Mouse (Mus musculus): ENCODE measurements at regions not wholly inside any gene's neighbourhood (a gene's known extent, or its start where the extent isn't known, plus 50 kb on each side); places are given as distances from the start of the nearest gene placed in this dataset.

GRCm38 (mm10) chr1:183504103-183504841 lies 86.3 kb downstream of the Hhipl2 start:
- H3K36me3 ChIP-seq (replicated peaks; ENCODE audit: low read length), result no peaks in the 10 kb centered on the region
- TF ChIP-seq GATA1 (IDR thresholded peaks at IDR 0.05; ENCODE audit: borderline replicate concordance, low read length) (no peak), FLI1 (IDR thresholded peaks at IDR 0.05; ENCODE audit: low read length) (no peak)
- H3K27me3 ChIP-seq (replicated peaks), result peaks cover 3% of the 10 kb centered on the region
- H3K4me3 ChIP-seq (replicated peaks), result no peak overlapping the region
- peaks cover 8% of the 10 kb centered on the region for H3K9me3 ChIP-seq
- H3K4me1 ChIP-seq, result no peaks in the 10 kb centered on the region

- Histone ChIP-seq H3K36me3 (replicated peaks; ENCODE audit: low read length) (no peaks in the 10 kb centered on the region), H3K4me1 (peaks cover 4% of the 10 kb centered on the region; the same call in 1 of the 2 replicates), H3K4me3 (replicated peaks) (no peak overlapping the region), H3K9me3 (peaks cover 14% of the 10 kb centered on the region), H3K27me3 (replicated peaks) (peaks cover 3% of the 10 kb centered on the region)
- TF ChIP-seq FLI1 (IDR thresholded peaks at IDR 0.05; ENCODE audit: low read length) (no peak), GATA1 (IDR thresholded peaks at IDR 0.05; ENCODE audit: borderline replicate concordance, low read length) (no peak)
Measured at GRCm38 (mm10) chr1:183507893-183508292, 89.9 kb downstream of the Hhipl2 start.

- no peak for TF ChIP-seq FLI1 (IDR thresholded peaks at IDR 0.05; ENCODE audit: low read length)
- TF ChIP-seq GATA1 (IDR thresholded peaks at IDR 0.05; ENCODE audit: borderline replicate concordance, low read length), result no peak
- Histone ChIP-seq H3K4me1 (peaks cover 4% of the 10 kb centered on the region; the same call in 1 of the 2 replicates), H3K27me3 (replicated peaks) (peaks cover 3% of the 10 kb centered on the region), H3K4me3 (replicated peaks) (no peak overlapping the region), H3K36me3 (replicated peaks; ENCODE audit: low read length) (no peaks in the 10 kb centered on the region), H3K9me3 (peaks cover 14% of the 10 kb centered on the region)
Measured at GRCm38 (mm10) chr1:183510759-183511158, 92.7 kb downstream of the Hhipl2 start.

- no peaks in the 10 kb centered on the region for H3K27me3 ChIP-seq (replicated peaks)
- no peaks in the 10 kb centered on the region for H3K36me3 ChIP-seq (replicated peaks; ENCODE audit: low read length)
- H3K4me1 ChIP-seq, result peaks cover 4% of the 10 kb centered on the region; the same call in 1 of the 2 replicates
- no peak for TF ChIP-seq GATA1 (IDR thresholded peaks at IDR 0.05; ENCODE audit: borderline replicate concordance, low read length)
- no peak for TF ChIP-seq FLI1 (IDR thresholded peaks at IDR 0.05; ENCODE audit: low read length)
- H3K9me3 ChIP-seq, result peaks cover 6% of the 10 kb centered on the region
- H3K4me3 ChIP-seq (replicated peaks), result no peak overlapping the region
Measured at GRCm38 (mm10) chr1:183513876-183514275, 95.9 kb downstream of the Hhipl2 start.

- no peak for TF ChIP-seq FLI1 (IDR thresholded peaks at IDR 0.05; ENCODE audit: low read length)
- TF ChIP-seq GATA1 (IDR thresholded peaks at IDR 0.05; ENCODE audit: borderline replicate concordance, low read length), result no peak
- no peaks in the 10 kb centered on the region for H3K36me3 ChIP-seq (replicated peaks; ENCODE audit: low read length)
- no peak overlapping the region for H3K4me3 ChIP-seq (replicated peaks)
Measured at GRCm38 (mm10) chr1:183514281-183514983, 96.4 kb downstream of the Hhipl2 start.

GRCm38 (mm10) chr1:183514984-183515287 lies 96.9 kb downstream of the Hhipl2 start:
- H3K27me3 ChIP-seq (replicated peaks), result no peaks in the 10 kb centered on the region
- H3K4me1 ChIP-seq, result peaks cover 4% of the 10 kb centered on the region; the same call in 1 of the 2 replicates
- 0 out of 2 replicates have a peak, but pooled peaks cover 3% of the 10 kb centered on the region for H3K9me3 ChIP-seq
- H3K4me3 ChIP-seq (replicated peaks), result no peak overlapping the region
- H3K36me3 ChIP-seq (replicated peaks; ENCODE audit: low read length), result no peaks in the 10 kb centered on the region
- TF ChIP-seq GATA1 (IDR thresholded peaks at IDR 0.05; ENCODE audit: borderline replicate concordance, low read length), result no peak
- TF ChIP-seq FLI1 (IDR thresholded peaks at IDR 0.05; ENCODE audit: low read length), result no peak

More at GRCm38 (mm10) chr1:183514281-183514983, 96.4 kb downstream of the Hhipl2 start:
- peaks cover 4% of the 10 kb centered on the region for H3K9me3 ChIP-seq
- peaks cover 4% of the 10 kb centered on the region; the same call in 1 of the 2 replicates for H3K4me1 ChIP-seq
- no peaks in the 10 kb centered on the region for H3K27me3 ChIP-seq (replicated peaks)

- H3K36me3 ChIP-seq (replicated peaks; ENCODE audit: low read length), result no peaks in the 10 kb centered on the region
- H3K4me3 ChIP-seq (replicated peaks), result no peak overlapping the region
- H3K27me3 ChIP-seq (replicated peaks), result no peaks in the 10 kb centered on the region
- 0 out of 2 replicates have a peak, but pooled peaks cover 3% of the 10 kb centered on the region for H3K9me3 ChIP-seq
- TF ChIP-seq FLI1 (IDR thresholded peaks at IDR 0.05; ENCODE audit: low read length) (no peak), GATA1 (IDR thresholded peaks at IDR 0.05; ENCODE audit: borderline replicate concordance, low read length) (no peak)
- H3K4me1 ChIP-seq, result no peaks in the 10 kb centered on the region
Measured at GRCm38 (mm10) chr1:183516167-183516566, 98.2 kb downstream of the Hhipl2 start.

GRCm38 (mm10) chr1:183517236-183517635 lies 99.2 kb downstream of the Hhipl2 start:
- H3K36me3 ChIP-seq (replicated peaks; ENCODE audit: low read length), result no peaks in the 10 kb centered on the region

GRCm38 (mm10) chr1:183521569-183521968 lies 103.6 kb downstream of the Hhipl2 start:
- H3K4me3 ChIP-seq (replicated peaks), result no peak overlapping the region
- no peaks in the 10 kb centered on the region for H3K4me1 ChIP-seq
- TF ChIP-seq FLI1 (IDR thresholded peaks at IDR 0.05; ENCODE audit: low read length) (no peak), GATA1 (IDR thresholded peaks at IDR 0.05; ENCODE audit: borderline replicate concordance, low read length) (no peak)
- H3K9me3 ChIP-seq, result peaks cover 23% of the 10 kb centered on the region
- H3K36me3 ChIP-seq (replicated peaks; ENCODE audit: low read length), result no peaks in the 10 kb centered on the region
- H3K27me3 ChIP-seq (replicated peaks), result no peaks in the 10 kb centered on the region

More at GRCm38 (mm10) chr1:183517236-183517635, 99.2 kb downstream of the Hhipl2 start:
- Histone ChIP-seq H3K27me3 (replicated peaks) (no peaks in the 10 kb centered on the region), H3K4me3 (replicated peaks) (no peak overlapping the region), H3K9me3 (peaks cover 7% of the 10 kb centered on the region; the same call in 1 of the 2 replicates), H3K4me1 (no peaks in the 10 kb centered on the region)
- no peak for TF ChIP-seq GATA1 (IDR thresholded peaks at IDR 0.05; ENCODE audit: borderline replicate concordance, low read length)
- no peak for TF ChIP-seq FLI1 (IDR thresholded peaks at IDR 0.05; ENCODE audit: low read length)

GRCm38 (mm10) chr1:183533386-183533785 lies 115.4 kb downstream of the Hhipl2 start:
- H3K4me1 ChIP-seq, result no peaks in the 10 kb centered on the region
- TF ChIP-seq GATA1 (IDR thresholded peaks at IDR 0.05; ENCODE audit: borderline replicate concordance, low read length) (no peak), FLI1 (IDR thresholded peaks at IDR 0.05; ENCODE audit: low read length) (no peak)
- no peak overlapping the region for H3K4me3 ChIP-seq (replicated peaks)
- no peaks in the 10 kb centered on the region for H3K27me3 ChIP-seq (replicated peaks)
- H3K36me3 ChIP-seq (replicated peaks; ENCODE audit: low read length), result no peaks in the 10 kb centered on the region
- no peaks in the 10 kb centered on the region; the same call in 1 of the 2 replicates for H3K9me3 ChIP-seq
